Mouse (Mus musculus) ES-E14 (cell line): ENCODE measurements at regions not wholly inside any gene's neighbourhood (a gene's known extent, or its start where the extent isn't known, plus 50 kb on each side); places are given as distances from the start of the nearest gene placed in this dataset.
"Not testable (repeated sequence)": the region's sequence is repeated elsewhere in the genome, so short reads cannot be mapped to it uniquely, and the experiment has no call there.

Experiments used
- DNase-seq: peaks from one replicate; pipeline ENCODE4 v3.0.0-alpha.2; 2013; ENCODE audit warnings: low read depth, low spot score
- H3K27ac ChIP-seq: 2 replicates; pipeline ENCODE4 v1.5.1; 2012; ENCODE audit warnings: low read depth, mild to moderate bottlenecking, low read length, moderate library complexity, mixed read lengths; ENCODE audit not compliant: poor library complexity, insufficient read depth, severe bottlenecking
- H3K36me3 ChIP-seq: 2 replicates; pipeline ENCODE4 v1.6.1; 2012; ENCODE audit warnings: mild to moderate bottlenecking, low read length, moderate library complexity, mixed read lengths; ENCODE audit not compliant: control insufficient read depth, poor library complexity, insufficient read depth, severe bottlenecking
- H3K4me1 ChIP-seq, 2 experiments: fragments of 150-350 bp in 1 of 2; sonication (generic) in 1 of 2; 2 replicates each; pipeline ENCODE4 v1.6.1; 2012; ENCODE audit warnings: low read length in 2 of 2, mild to moderate bottlenecking in 1 of 2, mixed read lengths in 1 of 2; ENCODE audit not compliant: control insufficient read depth in 2 of 2, insufficient read depth in 2 of 2, poor library complexity in 1 of 2
- H3K4me3 ChIP-seq, 2 experiments: fragments of 150-350 bp in 1 of 2; sonication (generic) in 1 of 2; 2 replicates each; pipeline ENCODE4 v1.5.1; 2012; ENCODE audit warnings: low read length in 2 of 2, low read depth in 1 of 2, mild to moderate bottlenecking in 1 of 2, mixed read lengths in 1 of 2; ENCODE audit not compliant: insufficient read depth in 1 of 2, poor library complexity in 1 of 2, severe bottlenecking in 1 of 2
- H3K9ac ChIP-seq: 2 replicates; pipeline ENCODE4 v1.6.1; 2012; ENCODE audit warnings: low read depth, mild to moderate bottlenecking, low read length, mixed read lengths; ENCODE audit not compliant: poor library complexity, insufficient read depth, severe bottlenecking
- H3K9me3 ChIP-seq: fragments of 150-350 bp; sonication (generic); 2 replicates; pipeline ENCODE4 v1.6.1; 2012; ENCODE audit warnings: low read depth, mild to moderate bottlenecking, low read length; ENCODE audit not compliant: control insufficient read depth, insufficient read depth
- CHD2 ChIP-seq: IDR thresholded peaks from 2 replicates; pipeline ENCODE4 v1.6.1; 2014; ENCODE audit warnings: mild to moderate bottlenecking, low read depth, low read length, inconsistent platforms
- HCFC1 ChIP-seq: IDR thresholded peaks from 2 replicates; pipeline ENCODE4 v1.6.1; 2012; ENCODE audit warnings: low read length, inconsistent platforms, borderline replicate concordance; ENCODE audit not compliant: insufficient read depth
- MAFK ChIP-seq: IDR thresholded peaks from 2 replicates; pipeline ENCODE4 v1.6.1; 2014; ENCODE audit warnings: mild to moderate bottlenecking, low read depth, low read length, inconsistent platforms; ENCODE audit not compliant: insufficient read depth
- ZC3H11A ChIP-seq: IDR thresholded peaks from 2 replicates; pipeline ENCODE4 v1.6.1; 2012; ENCODE audit warnings: low read depth, mild to moderate bottlenecking, inconsistent platforms, low read length, borderline replicate concordance
- ZNF384 ChIP-seq: IDR thresholded peaks from 2 replicates; pipeline ENCODE4 v1.6.1; 2012; ENCODE audit warnings: low read depth, low read length, inconsistent platforms
- in situ Hi-C, 2 experiments: fragments of 600-800 bp; cut with MboI; formaldehyde crosslinking; loops; one replicate each; pipeline ENCODE4 v1.15.1; 2025; ENCODE audit warnings: low sequenced_read_pairs in 2 of 2, inconsistent platforms in 1 of 2; ENCODE audit not compliant: unreplicated experiment in 2 of 2

GRCm38 (mm10) chr13:103637414-103637813 is 137.0 kb downstream of the Srek1 start:
- H3K4me3 ChIP-seq, result no peak overlapping the region
- TF ChIP-seq CHD2, result no peak
- TF ChIP-seq HCFC1, result no peak
- no peak for TF ChIP-seq ZNF384
- TF ChIP-seq MAFK, result no peak
- no peak for TF ChIP-seq ZC3H11A
- in situ Hi-C loops, result loop anchor here in 1 of 2 experiments (25.0 kb wide), 1 partner anchor 475 kb away; no protein-coding TSS in a partner anchor
- no peak overlapping the region for H3K9ac ChIP-seq
- H3K27ac ChIP-seq, result no peak overlapping the region
- H3K9me3 ChIP-seq, result no peaks in the 10 kb centered on the region
- no peak for DNase-seq
- no peaks in the 10 kb centered on the region for H3K36me3 ChIP-seq
- no peaks in the 10 kb centered on the region for H3K4me1 ChIP-seq

GRCm38 (mm10) chr13:103636595-103636994 is 137.8 kb downstream of the Srek1 start:
- Histone ChIP-seq H3K9ac (no peak overlapping the region), H3K4me1 (no peaks in the 10 kb centered on the region), H3K36me3 (no peaks in the 10 kb centered on the region), H3K9me3 (no peaks in the 10 kb centered on the region), H3K4me3 (no peak overlapping the region), H3K27ac (no peak overlapping the region)
- in situ Hi-C loops, result loop anchor here in 1 of 2 experiments (25.0 kb wide), 1 partner anchor 474 kb away; no protein-coding TSS in a partner anchor
- no peak for TF ChIP-seq ZNF384
- no peak for TF ChIP-seq ZC3H11A
- TF ChIP-seq CHD2, result no peak
- no peak for TF ChIP-seq HCFC1
- no peak for TF ChIP-seq MAFK
- no peak for DNase-seq

GRCm38 (mm10) chr13:103623810-103624209 is 150.6 kb downstream of the Srek1 start:
- no peak overlapping the region for H3K4me3 ChIP-seq
- H3K27ac ChIP-seq, result no peak overlapping the region
- no peak for DNase-seq
- in situ Hi-C loops, result no loop called here
- H3K9ac ChIP-seq, result no peak overlapping the region
- H3K9me3 ChIP-seq, result no peaks in the 10 kb centered on the region
- no peaks in the 10 kb centered on the region for H3K36me3 ChIP-seq
- TF ChIP-seq ZNF384 (no peak), HCFC1 (no peak), ZC3H11A (no peak), MAFK (no peak), CHD2 (no peak)
- no peaks in the 10 kb centered on the region for H3K4me1 ChIP-seq

- no peak overlapping the region for H3K9ac ChIP-seq
- H3K27ac ChIP-seq, result no peak overlapping the region
- no peaks in the 10 kb centered on the region for H3K4me1 ChIP-seq
- TF ChIP-seq MAFK (no peak), ZC3H11A (no peak), HCFC1 (no peak), CHD2 (no peak), ZNF384 (no peak)
- no peaks in the 10 kb centered on the region for H3K9me3 ChIP-seq
- in situ Hi-C loops, result no loop called here
- no peak for DNase-seq
- no peak overlapping the region for H3K4me3 ChIP-seq
- H3K36me3 ChIP-seq, result no peaks in the 10 kb centered on the region
Observed at GRCm38 (mm10) chr13:103623319-103623718, 151.1 kb downstream of the Srek1 start.

- no peak for DNase-seq
- Histone ChIP-seq H3K9me3 (no peaks in the 10 kb centered on the region), H3K4me3 (no peak overlapping the region), H3K4me1 (no peaks in the 10 kb centered on the region), H3K27ac (no peak overlapping the region), H3K9ac (no peak overlapping the region), H3K36me3 (no peaks in the 10 kb centered on the region)
- TF ChIP-seq ZC3H11A (no peak), HCFC1 (no peak), CHD2 (no peak), MAFK (no peak), ZNF384 (no peak)
- in situ Hi-C loops, result no loop called here
Observed at GRCm38 (mm10) chr13:103622324-103622723, 152.1 kb downstream of the Srek1 start.

GRCm38 (mm10) chr13:103620958-103621357 is 153.4 kb downstream of the Srek1 start:
- in situ Hi-C loops, H3K4me3 ChIP-seq: not testable (repeated sequence)

More at GRCm38 (mm10) chr13:103620958-103621357, 153.4 kb downstream of the Srek1 start:
- not testable (repeated sequence) for H3K4me1 ChIP-seq, H3K9ac ChIP-seq, H3K27ac ChIP-seq, DNase-seq, H3K36me3 ChIP-seq, H3K9me3 ChIP-seq
